Mouse (Mus musculus) testis, postnatal 14 days (tissue): ENCODE measurements around the gene Grm8.
"Not testable (repeated sequence)": the region's sequence is repeated elsewhere in the genome, so short reads cannot be mapped to it uniquely, and the experiment has no call there.

Experiments used
- DNase-seq: peaks from one replicate; pipeline ENCODE4 v3.0.0; 2021; ENCODE audit warnings: low spot score

The Grm8 gene

DNA sequence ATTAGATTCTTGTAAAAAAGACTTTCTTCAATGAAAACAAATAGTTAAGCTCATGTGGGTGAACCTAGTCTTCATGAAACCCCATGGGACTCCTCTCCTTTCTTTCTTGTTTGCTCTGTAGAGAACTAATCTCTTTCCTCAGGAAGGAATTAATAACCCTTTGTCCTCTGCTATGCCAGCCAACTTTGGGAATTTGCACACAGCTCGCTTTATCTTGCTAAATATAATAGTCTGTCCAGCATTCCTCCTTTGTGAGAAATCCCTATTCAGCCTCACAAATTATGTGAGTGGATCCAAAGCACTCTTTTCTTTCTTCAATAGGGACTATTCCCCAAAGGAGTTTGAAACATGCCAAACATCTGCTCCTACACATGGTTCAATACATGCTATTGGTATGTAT is 285.3 kb downstream of the Grm8 start:
- no peak for DNase-seq

- DNase-seq, result no peak
Measured at GRCm38 (mm10) chr6:27836159-27836558, 298.8 kb downstream of the Grm8 start.

- DNase-seq, result not testable (repeated sequence)
Measured at GRCm38 (mm10) chr6:27819735-27820134, 315.2 kb downstream of the Grm8 start.

DNA sequence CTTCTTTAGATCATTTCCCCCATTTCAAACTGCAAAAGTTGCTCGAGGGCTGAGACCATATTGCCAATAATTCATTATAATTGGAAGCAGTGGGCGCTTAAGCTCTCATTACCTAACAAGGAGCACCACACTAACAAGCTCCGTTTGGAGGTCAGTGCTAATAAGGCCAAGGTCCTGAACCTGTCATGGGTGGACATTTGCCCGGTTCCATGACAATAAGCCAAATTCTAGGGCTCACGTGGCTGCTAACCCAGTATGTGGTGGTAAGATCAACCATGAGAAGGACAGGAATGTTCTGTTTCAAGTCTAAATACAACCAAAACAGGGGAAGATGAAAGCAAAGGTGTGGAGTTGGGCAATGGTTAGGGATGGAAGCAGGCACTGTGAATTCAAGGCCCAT is 322.2 kb downstream of the Grm8 start:
- no peak for DNase-seq

GRCm38 (mm10) chr6:27809996-27810395 is 325.0 kb downstream of the Grm8 start:
- DNase-seq, result no peak

DNA sequence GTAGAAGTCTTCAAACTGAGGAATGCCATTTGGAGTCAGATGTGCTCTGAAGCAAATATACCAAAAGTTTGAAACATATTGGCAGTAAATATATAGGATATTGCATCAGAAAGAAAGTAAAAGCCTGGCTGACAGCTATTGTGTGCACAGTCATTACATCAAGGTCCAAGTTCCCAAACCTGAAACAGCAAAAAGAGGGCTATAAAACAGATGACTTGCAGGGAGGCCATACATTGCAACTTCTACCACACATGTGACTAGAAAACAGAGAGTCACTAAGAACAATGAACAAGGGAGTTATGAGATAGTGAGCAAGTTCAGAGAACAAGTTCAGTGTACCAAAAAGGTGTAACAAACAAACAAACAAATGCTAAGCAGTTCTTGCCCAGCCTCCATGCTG is 328.2 kb downstream of the Grm8 start:
- DNase-seq, result no peak

DNA sequence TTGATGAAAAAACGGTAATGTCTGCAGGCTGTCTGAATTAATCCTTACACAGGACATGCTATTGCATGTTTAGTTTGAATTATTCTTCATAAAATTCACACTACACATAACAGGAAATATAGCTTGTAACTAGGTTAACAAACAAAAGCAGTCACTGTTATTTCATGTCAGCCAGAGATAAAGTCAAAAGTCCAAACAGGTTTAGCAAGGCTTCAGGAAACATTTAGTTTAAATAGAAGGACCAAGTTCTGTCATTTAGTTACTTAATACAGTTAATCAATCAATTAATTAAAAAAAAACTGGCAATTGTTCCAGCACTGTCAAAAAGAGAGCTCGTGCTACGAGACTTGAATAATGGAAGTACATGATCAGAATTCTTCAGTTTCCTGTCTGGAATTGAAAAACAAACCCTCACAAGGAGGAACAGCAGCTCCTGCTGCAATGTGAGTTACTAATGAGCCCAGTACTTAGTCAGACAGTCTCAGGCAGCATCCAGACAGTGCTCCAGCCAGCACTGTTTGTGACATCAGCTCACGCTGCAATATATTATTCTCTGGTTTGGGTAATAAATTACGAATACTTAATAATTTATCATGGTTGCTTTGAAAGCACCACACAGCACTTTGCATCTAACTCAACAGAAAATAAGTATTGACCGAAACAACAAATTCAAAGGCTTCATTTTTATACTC is 334.0 kb downstream of the Grm8 start:
- no peak for DNase-seq

- no peak for DNase-seq
Measured at GRCm38 (mm10) chr6:27798735-27799134, 336.2 kb downstream of the Grm8 start.

- DNase-seq, result no peak
Measured at GRCm38 (mm10) chr6:27789566-27789965, 345.4 kb downstream of the Grm8 start.

GRCm38 (mm10) chr6:27789151-27789550 is 345.8 kb downstream of the Grm8 start:
- DNase-seq, result no peak

- DNase-seq, result no peak
Measured at GRCm38 (mm10) chr6:27782251-27782650, 352.7 kb downstream of the Grm8 start.

DNA sequence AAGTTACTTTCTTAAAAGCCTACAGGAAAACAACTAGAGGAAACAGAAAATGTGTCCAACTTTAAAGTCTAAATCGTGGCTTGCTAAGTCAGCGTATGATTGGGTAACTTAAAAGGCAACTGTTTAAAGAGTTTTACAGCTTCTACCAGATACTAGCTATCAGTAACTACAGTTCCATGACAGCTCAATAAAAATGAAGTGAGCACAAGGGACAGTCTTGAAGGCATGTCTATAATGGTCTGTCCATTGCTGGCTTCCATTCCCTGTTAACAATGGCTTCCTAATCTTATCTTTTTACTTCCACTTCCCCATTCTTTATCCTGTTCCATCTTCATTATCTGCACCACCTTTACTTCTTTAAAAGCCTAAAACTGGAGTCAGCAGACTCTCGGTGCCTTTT is 353.6 kb downstream of the Grm8 start:
- no peak for DNase-seq

DNA sequence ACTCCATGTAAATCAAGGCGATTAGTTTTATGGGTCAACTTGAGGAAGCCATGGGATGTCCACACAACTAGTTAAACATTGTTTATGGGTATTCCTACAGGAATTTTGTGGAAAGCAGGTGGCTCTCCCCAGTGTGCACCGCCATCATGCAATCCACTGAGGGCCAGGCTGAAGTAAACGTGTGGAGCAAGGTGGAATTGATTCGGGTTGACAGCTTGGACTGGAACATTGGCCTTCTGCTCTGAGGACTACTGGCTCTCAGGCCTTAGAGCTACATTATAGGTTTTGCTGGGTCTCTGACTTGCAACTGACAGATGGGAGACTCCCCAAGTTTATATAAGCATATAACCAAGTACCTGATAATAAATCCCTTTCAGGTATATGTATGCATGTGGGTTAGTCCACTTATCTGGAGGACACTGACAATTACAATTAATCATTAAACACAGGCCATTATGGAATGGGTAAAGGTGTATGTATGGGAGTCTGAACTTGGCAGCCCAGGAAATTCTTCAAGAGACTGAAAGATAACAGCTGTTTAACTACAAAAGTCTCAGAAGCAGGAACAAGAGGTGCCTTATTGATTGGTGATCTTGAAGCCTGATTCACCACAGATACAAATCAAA is 359.2 kb downstream of the Grm8 start:
- no peak for DNase-seq

DNA sequence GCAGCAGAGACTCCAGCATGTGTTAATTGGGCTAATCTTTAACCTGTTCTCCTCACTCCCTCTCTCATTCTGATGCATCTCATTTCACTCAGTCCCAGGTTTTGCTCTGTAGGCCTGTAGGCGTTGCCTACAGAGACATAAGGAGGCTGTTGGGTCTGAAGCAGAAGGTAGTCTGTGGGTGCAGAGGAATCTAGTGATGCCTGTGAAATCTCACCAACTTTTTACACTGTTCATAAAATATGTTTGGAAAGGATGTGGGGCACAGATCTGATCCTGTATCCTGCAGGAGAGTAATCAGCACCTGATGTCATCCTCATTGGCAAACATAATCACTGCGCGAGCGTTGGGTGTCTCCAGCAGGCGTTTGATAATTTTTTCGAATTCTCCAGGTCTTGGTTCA is 372.9 kb downstream of the Grm8 start:
- no peak for DNase-seq

- DNase-seq, result no peak
Measured at GRCm38 (mm10) chr6:27753290-27753829, 381.6 kb downstream of the Grm8 start.

DNA sequence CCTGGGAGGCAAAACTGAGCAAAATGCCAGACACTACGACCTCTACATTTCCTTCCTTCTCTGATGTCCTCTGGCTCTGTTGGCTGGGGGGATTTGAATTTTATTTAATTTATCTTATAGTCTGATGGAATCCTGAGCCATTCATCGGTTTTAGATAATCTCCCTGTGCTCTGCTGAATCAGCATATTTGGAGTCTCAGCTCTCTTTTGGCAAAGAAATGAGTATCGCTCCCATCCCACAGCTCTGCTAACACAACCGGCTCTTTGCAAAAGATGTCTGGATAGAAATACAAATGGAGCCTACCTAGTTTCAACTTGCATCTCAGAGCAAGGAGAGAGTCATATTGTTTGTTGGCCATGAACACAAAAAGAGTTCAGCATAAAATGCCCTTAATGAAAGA is 388.5 kb downstream of the Grm8 start:
- no peak for DNase-seq

DNA sequence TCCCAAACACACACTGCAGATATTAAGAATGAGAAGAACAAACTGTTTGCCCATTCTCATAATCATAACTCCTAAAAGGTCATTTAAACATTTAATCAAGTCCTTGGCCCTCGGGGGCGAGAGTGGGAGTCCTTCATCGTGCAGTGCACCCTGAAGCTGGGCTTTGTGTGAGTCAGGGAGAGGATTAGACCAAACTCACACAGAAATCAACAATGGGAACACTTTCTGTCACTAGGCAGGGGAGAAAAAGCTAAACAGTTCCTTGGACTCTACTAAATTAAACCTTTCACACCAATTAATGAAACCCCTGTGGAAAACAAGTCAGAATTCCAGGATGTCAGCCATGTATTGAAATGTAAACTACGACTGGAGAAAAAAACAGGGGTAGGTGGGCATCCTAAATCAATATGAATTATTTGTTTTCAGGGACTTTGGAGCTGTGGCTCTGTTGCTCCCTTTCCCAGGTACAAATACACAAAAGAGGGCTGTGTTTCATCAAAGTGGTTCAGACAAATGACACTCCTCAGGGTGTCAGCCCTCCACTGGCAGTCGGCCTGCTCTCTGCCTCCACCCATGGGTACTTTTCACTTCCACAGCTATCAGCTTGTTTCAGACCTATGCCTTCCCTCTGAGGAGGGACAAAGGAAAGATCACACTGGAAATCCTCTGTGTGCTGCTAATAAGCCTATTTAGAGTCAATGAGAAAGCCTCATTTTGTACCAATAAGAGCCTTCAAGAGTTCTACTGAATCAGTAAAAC is 389.1 kb downstream of the Grm8 start:
- DNase-seq, result no peak

DNA sequence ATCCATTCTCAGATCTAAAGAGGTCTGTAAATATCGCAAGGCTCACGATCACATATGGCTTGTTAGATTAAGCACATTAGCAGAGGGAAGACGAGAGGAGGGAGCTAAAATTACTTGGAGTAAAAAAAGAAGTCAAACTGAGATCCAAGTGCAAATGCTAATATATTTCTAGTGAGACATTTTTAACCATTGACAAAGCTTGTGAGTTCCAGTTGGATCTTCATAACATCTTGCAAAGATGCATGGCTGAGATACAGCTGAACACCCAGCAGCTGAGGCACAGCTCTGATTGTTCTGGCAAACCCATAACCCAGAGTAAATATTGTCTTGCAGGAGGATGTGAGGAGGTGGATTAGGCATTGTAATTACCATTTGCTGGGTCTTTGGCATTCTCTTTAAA is 445.6 kb downstream of the Grm8 start:
- DNase-seq, result no peak

DNA sequence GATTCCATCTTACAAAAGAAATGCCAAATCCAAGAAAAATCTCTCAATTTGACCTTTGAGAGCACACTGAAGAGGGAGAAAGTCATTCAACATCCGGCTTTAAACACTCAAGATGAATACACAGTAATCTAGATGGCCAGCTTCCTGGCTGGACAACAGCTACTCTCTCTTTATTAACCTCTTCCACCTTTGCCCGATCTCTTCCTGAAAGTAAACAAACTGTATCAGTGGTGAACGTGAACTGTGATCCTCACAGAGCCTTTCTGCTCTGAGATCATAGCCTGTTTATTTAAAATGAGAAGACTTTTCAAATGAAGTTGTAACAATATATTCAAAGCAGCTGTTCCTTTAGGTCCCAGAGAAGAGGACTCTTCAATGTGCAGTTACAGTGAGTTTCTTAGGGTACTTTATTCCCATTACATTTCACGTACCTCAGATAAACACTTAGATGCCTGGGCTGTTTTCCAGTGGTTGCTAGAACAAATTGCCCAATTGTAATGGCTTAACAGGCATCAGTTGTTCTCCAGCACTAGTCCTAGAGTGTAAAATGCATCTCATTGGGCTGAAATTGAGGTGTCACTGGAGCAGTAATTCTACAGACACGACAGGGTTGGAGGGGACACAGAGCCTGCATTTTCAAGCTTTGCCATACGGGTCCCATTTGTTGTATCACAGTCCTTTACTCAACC is 473.1 kb downstream of the Grm8 start:
- DNase-seq, result no peak

GRCm38 (mm10) chr6:27657520-27657919 is 477.5 kb downstream of the Grm8 start:
- no peak for DNase-seq

GRCm38 (mm10) chr6:27646503-27646902 is 488.5 kb downstream of the Grm8 start:
- no peak for DNase-seq

GRCm38 (mm10) chr6:27645054-27645453 is 489.9 kb downstream of the Grm8 start:
- DNase-seq, result no peak
